Mouse (Mus musculus) left cerebral cortex, postnatal 4 days (tissue): Measurements from ENCODE around the gene Olfr123. TPM values are rescaled to one million over a fixed set of nuclear protein-coding genes. Genes with fewer than 3 reads are reported as not detected.

Experiments used
- DNase-seq: peaks from one replicate; pipeline ENCODE4 v3.0.0-alpha.2; 2022
- intact Hi-C: fragments of 180-260 bp; cut with DNase I; formaldehyde crosslinking; loops from one replicate; pipeline ENCODE4 v1.15.1; 2025
- total RNA-seq, 2 experiments: library from RNA; stranded (reverse); gene quantifications; 2 replicates each; pipeline ENCODE4 v1.2.3; 2021

The Olfr123 gene
- not detected for total RNA-seq

DNA sequence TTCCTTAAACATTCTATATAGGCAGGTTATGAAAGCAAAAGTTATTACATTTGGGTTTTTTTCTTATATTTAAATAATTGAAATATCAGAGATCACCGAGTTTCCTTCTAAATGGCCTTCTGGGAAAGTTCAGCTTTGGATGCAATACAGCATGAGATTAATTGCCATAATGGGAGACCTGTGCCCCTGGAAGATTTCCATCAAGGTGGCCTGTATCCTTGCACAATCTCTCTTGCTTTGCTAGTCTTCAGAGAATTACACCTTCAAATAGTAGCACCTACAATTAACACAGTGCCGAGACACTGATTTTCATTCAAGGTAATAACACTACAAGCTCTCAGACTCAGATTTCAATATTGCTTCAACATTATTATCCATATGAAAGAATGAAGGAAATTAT, at the start of gene Olfr123:
Olfr123 (plus strand) TSS at position 301 of the 400 bp plus-strand sequence.
- no peak for DNase-seq

GRCm38 (mm10) chr17:37768307-37768706, 25.0 kb upstream of the Olfr123 start, which contains the start of gene Olfr122:
Olfr122 (plus strand) TSS chr17:37768607.
- DNase-seq, result no peak
- intact Hi-C loops, result no loop called here

More for the DNA sequence above, at the start of gene Olfr123:
- intact Hi-C loops, result no loop called here

DNA sequence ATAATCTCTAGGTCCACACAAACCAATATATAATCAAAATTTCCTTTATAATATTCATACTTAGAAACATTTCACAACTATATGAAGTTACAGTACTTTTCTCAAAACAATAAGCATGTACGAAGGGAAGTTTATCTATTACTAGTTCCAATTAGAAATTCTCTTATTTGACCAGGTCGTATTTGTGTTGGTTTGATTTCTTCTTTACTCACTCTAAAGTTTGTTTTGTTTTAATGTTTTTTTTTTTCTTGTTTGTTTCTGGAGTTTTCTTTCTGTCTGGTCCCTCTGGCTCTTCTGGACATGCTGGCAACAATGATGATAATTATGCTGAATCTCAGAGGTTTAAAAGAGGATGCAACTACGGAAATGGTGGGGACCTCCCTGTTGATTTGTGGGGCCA, 6.3 kb downstream of the Olfr123 start, which contains the start of gene Olfr124:
Olfr124 (plus strand) TSS at position 301 of the 400 bp plus-strand sequence.
- intact Hi-C loops, result no loop called here
- DNase-seq, result no peak

DNA sequence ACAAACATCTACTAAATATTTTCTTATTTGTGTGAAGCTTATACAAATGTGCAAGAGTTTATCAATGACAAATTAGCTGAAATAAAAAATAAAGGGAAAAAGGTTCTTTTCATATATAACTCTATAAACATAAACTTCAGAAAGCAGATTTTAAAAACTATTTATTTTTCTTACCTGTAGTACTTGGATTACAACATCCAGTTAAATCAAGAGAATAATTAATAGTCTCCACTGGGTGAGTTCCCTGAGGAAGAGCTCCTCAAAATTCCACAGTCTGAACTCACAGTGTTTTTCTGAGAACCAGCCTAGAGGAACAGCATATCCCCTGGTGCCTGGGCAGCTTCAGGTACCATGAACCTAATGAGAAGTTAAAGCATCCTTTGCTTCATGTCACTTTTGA, 39.3 kb downstream of the Olfr123 start, which contains the start of gene Olfr125:
Olfr125 (plus strand) TSS at position 301 of the 400 bp plus-strand sequence.
- intact Hi-C loops, result no loop called here

DNA sequence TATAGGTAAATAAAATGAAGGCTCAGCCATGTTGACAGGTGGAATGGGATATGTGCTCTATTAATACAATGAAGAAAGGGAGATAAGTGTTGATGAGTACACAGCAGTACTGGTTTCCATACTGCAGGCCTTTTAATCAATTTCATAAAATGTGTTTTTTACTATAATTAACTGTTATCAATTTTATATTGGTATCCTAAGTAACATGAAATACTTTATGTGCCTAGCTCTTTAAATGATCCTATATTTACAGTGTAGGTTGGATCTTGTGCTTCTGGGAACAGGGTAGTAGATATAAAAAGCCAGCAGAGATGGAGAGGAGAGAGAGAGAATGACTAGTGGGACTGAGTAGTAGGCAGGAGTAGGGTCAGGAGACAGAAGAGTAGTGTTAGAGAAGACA, 53.9 kb downstream of the Olfr123 start, which contains the start of gene Olfr126:
Olfr126 (plus strand) TSS at position 301 of the 400 bp plus-strand sequence.
- no peak for DNase-seq
- intact Hi-C loops, result no loop called here

More for the DNA sequence above, 39.3 kb downstream of the Olfr123 start, which contains the start of gene Olfr125:
- no peak for DNase-seq

Other genes with a start within 250 kb of the Olfr123 start
- not detected for gene Olfr112, start 224.1 kb upstream of the Olfr123 start, total RNA-seq
- not detected for gene Olfr113, start 215.9 kb upstream of the Olfr123 start, total RNA-seq
- gene Olfr114, start 200.8 kb upstream of the Olfr123 start, total RNA-seq, result not detected
- gene Olfr115, start 166.4 kb upstream of the Olfr123 start, total RNA-seq, result not detected
- not detected for gene Olfr116, start 166.3 kb upstream of the Olfr123 start, total RNA-seq
- gene Olfr117, start 129.7 kb upstream of the Olfr123 start, total RNA-seq, result not detected
- not detected for gene Olfr118, start 126.5 kb upstream of the Olfr123 start, total RNA-seq
- not detected for gene Olfr119, start 97.0 kb upstream of the Olfr123 start, total RNA-seq
- not detected for gene Olfr120, start 71.7 kb upstream of the Olfr123 start, total RNA-seq
- gene Olfr121, start 44.7 kb upstream of the Olfr123 start, total RNA-seq, result not detected
- not detected for gene Olfr122, start 24.9 kb upstream of the Olfr123 start, total RNA-seq
- gene Olfr124, start 6.4 kb downstream of the Olfr123 start, total RNA-seq, result not detected
- not detected for gene Olfr125, start 39.4 kb downstream of the Olfr123 start, total RNA-seq
- not detected for gene Olfr126, start 54.0 kb downstream of the Olfr123 start, total RNA-seq
- gene Olfr127, start 106.9 kb downstream of the Olfr123 start, total RNA-seq, result not detected
- gene Olfr128, start 127.0 kb downstream of the Olfr123 start, total RNA-seq, result not detected
- gene Olfr761, start 159.6 kb downstream of the Olfr123 start, total RNA-seq, result not detected